Mouse (Mus musculus): ENCODE data around the gene Csf3r. TPM values are rescaled to one million over a fixed set of nuclear protein-coding genes. Genes with fewer than 3 reads are reported as not detected.

Csf3r gene
- polyA plus RNA-seq, 1 experiment = 2.2 TPM

GRCm38 (mm10) chr4:126090101-126090847 is 65.9 kb downstream of the Csf3r start:
- peak; percentile 70 for DNase-seq
- 65% methylated on average over 7 of the region's 7 CpGs for WGBS
- Histone ChIP-seq H3K27ac (ENCODE audit: insufficient read depth, low read depth, low read length) (no peak overlapping the region), H3K27me3 (replicated peaks; ENCODE audit: control insufficient read depth, insufficient read depth, low read length) (no peaks in the 10 kb centered on the region), H3K36me3 (ENCODE audit: control insufficient read depth, insufficient read depth, low read length) (no peaks in the 10 kb centered on the region), H3K4me1 (ENCODE audit: control insufficient read depth, insufficient read depth, low read length) (peaks cover 4% of the 10 kb centered on the region; the same call in 1 of the 2 replicates), H3K4me3 (ENCODE audit: insufficient read depth, low read depth, low read length) (no peak overlapping the region)
- TF ChIP-seq POLR2A (IDR thresholded peaks at IDR 0.05; ENCODE audit: low read depth, low read length) = no peak
- TF ChIP-seq CTCF (conservative IDR thresholded peaks at IDR 0.05; ENCODE audit: insufficient read depth, insufficient read length, low read depth, low read length) = no peak

GRCm38 (mm10) chr4:126090848-126091124 is 66.4 kb downstream of the Csf3r start:
- Histone ChIP-seq H3K27ac (ENCODE audit: insufficient read depth, low read depth, low read length) (no peak overlapping the region), H3K36me3 (ENCODE audit: control insufficient read depth, insufficient read depth, low read length) (no peaks in the 10 kb centered on the region), H3K4me3 (ENCODE audit: insufficient read depth, low read depth, low read length) (no peak overlapping the region), H3K27me3 (replicated peaks; ENCODE audit: control insufficient read depth, insufficient read depth, low read length) (no peaks in the 10 kb centered on the region), H3K4me1 (ENCODE audit: control insufficient read depth, insufficient read depth, low read length) (peaks cover 4% of the 10 kb centered on the region; the same call in 1 of the 2 replicates)
- DNase-seq = no peak
- 68% methylated on average over 4 of the region's 4 CpGs for WGBS
- TF ChIP-seq POLR2A (IDR thresholded peaks at IDR 0.05; ENCODE audit: low read depth, low read length) = no peak
- TF ChIP-seq CTCF (conservative IDR thresholded peaks at IDR 0.05; ENCODE audit: insufficient read depth, insufficient read length, low read depth, low read length) = no peak

- H3K4me3 ChIP-seq (ENCODE audit: insufficient read depth, low read depth, low read length) = no peak overlapping the region
- H3K27ac ChIP-seq (ENCODE audit: insufficient read depth, low read depth, low read length) = no peak overlapping the region
- no peak for DNase-seq
- peaks cover 5% of the 10 kb centered on the region; the same call in 1 of the 2 replicates for H3K4me1 ChIP-seq (ENCODE audit: control insufficient read depth, insufficient read depth, low read length)
- no peaks in the 10 kb centered on the region for H3K27me3 ChIP-seq (replicated peaks; ENCODE audit: control insufficient read depth, insufficient read depth, low read length)
- H3K36me3 ChIP-seq (ENCODE audit: control insufficient read depth, insufficient read depth, low read length) = no peaks in the 10 kb centered on the region
- TF ChIP-seq CTCF (conservative IDR thresholded peaks at IDR 0.05; ENCODE audit: insufficient read depth, insufficient read length, low read depth, low read length) (no peak), POLR2A (IDR thresholded peaks at IDR 0.05; ENCODE audit: low read depth, low read length) (no peak)
- WGBS = 88% methylated on average over 8 of the region's 8 CpGs
These were observed 67.5 kb downstream of the Csf3r start for GRCm38 (mm10) chr4:126091873-126092272.

Other genes starting within 250 kb of the Csf3r start
- gene Mrps15, start 22.4 kb downstream of the Csf3r start, polyA plus RNA-seq (2012; rRNA removed) = 38.2 and 49.4 TPM in 2 replicates
- 2.5 and 3.3 TPM in 2 replicates for gene Oscp1, start 34.0 kb downstream of the Csf3r start, polyA plus RNA-seq (2012; rRNA removed)
- 36.5 TPM in 2 replicates for gene Lsm10, start 72.1 kb downstream of the Csf3r start, polyA plus RNA-seq (2012; rRNA removed)
- 38.3 and 38.9 TPM in 2 replicates for gene Stk40, start 79.4 kb downstream of the Csf3r start, polyA plus RNA-seq (2012; rRNA removed)
- gene Eva1b, start 123.2 kb downstream of the Csf3r start, polyA plus RNA-seq (2012; rRNA removed) = 68.8 and 101 TPM in 2 replicates
- 5.0 and 5.5 TPM in 2 replicates for gene Sh3d21, start 138.9 kb downstream of the Csf3r start, polyA plus RNA-seq (2012; rRNA removed)
- 40.4 and 51.0 TPM in 2 replicates for gene Thrap3, start 178.2 kb downstream of the Csf3r start, polyA plus RNA-seq (2012; rRNA removed)
- 28.3 and 30.3 TPM in 2 replicates for gene Map7d1, start 231.8 kb downstream of the Csf3r start, polyA plus RNA-seq (2012; rRNA removed)
- 57.7 and 75.5 TPM in 2 replicates for gene Trappc3, start 237.8 kb downstream of the Csf3r start, polyA plus RNA-seq (2012; rRNA removed)

Measured in kidney, adult 2 months (tissue).